Mouse (Mus musculus) liver, embryonic 14.5 days (tissue): ENCODE results near the gene Ppan.

Source experiments
- CTCF ChIP-seq: IDR thresholded peaks from 2 replicates; pipeline ENCODE4 v1.5.1; 2016; ENCODE audit warnings: antibody characterized with exemption, low read depth, control low read depth
- EP300 ChIP-seq: IDR thresholded peaks from 2 replicates; pipeline ENCODE4 v1.6.1; 2016; ENCODE audit warnings: antibody characterized with exemption, low read depth

- TF ChIP-seq CTCF (peak; percentile 77), EP300 (no peak)
Observed at GRCm38 (mm10) chr9:20901466-20902173, 13.6 kb downstream of the Ppan start.
